Mouse (Mus musculus) hindbrain, embryonic 16.5 days (tissue): Measurements from ENCODE around the gene Myh7. TPM values are rescaled to one million over a fixed set of nuclear protein-coding genes. Genes with fewer than 3 reads are reported as not detected.

Experiments used
- ATAC-seq: fragments of 200-750 bp; cut with Nextera tagmentation; 2 replicates; pipeline ENCODE4 v1.8.0; 2017; ENCODE audit warnings: moderate TSS enrichment, moderate library complexity
- H3K27ac ChIP-seq: fragments of 300-500 bp; sonication (generic); 2 replicates; pipeline ENCODE4 v1.5.1; 2014; ENCODE audit warnings: low read depth, mild to moderate bottlenecking, control low read depth, low read length, moderate library complexity
- H3K27me3 ChIP-seq: fragments of 300-500 bp; sonication (generic); replicated peaks from 2 replicates; pipeline ENCODE4 v1.6.1; 2014; ENCODE audit warnings: low read length; ENCODE audit not compliant: control insufficient read depth, insufficient read depth
- H3K36me3 ChIP-seq: fragments of 300-500 bp; sonication (generic); 2 replicates; pipeline ENCODE4 v1.6.1; 2014; ENCODE audit warnings: mild to moderate bottlenecking, low read length, moderate library complexity, mixed read lengths; ENCODE audit not compliant: control insufficient read depth, insufficient read depth
- H3K4me1 ChIP-seq: fragments of 300-500 bp; sonication (generic); 2 replicates; pipeline ENCODE4 v1.6.1; 2014; ENCODE audit warnings: low read depth, low read length; ENCODE audit not compliant: control insufficient read depth, insufficient read depth
- H3K4me2 ChIP-seq: fragments of 300-500 bp; sonication (generic); 2 replicates; pipeline ENCODE4 v1.6.1; 2014; ENCODE audit warnings: mild to moderate bottlenecking, low read length, control low read depth, moderate library complexity
- H3K4me3 ChIP-seq: fragments of 300-500 bp; sonication (generic); 2 replicates; pipeline ENCODE4 v1.5.1; 2014; ENCODE audit warnings: mild to moderate bottlenecking, low read length, control low read depth, moderate library complexity
- H3K9ac ChIP-seq: fragments of 300-500 bp; sonication (generic); 2 replicates; pipeline ENCODE4 v1.6.1; 2014; ENCODE audit warnings: low read depth, mild to moderate bottlenecking, control low read depth, low read length, moderate library complexity
- H3K9me3 ChIP-seq: fragments of 300-500 bp; sonication (generic); 2 replicates; pipeline ENCODE4 v1.6.1; 2014; ENCODE audit warnings: mild to moderate bottlenecking, low read length, moderate library complexity; ENCODE audit not compliant: control insufficient read depth
- WGBS: fragments of 180-500 bp; shearing (Covaris S2); extraction: QIAGEN DNeasy Blood & Tissue Kit; methylation state at CpG from one replicate; pipeline ENCODE4 v1.1.7; 2014; 5-methylcytosine and 5-hydroxymethylcytosine counted together
- microRNA counts: library from miRNA; unstranded; fragments of <30 nt; microRNA quantifications from one replicate; lab custom pipeline; 2016
- microRNA-seq: library from miRNA; unstranded; fragments of <30 nt; microRNA quantifications from one replicate; pipeline ENCODE4, GENCODE M21; 2017
- polyA plus RNA-seq: library from polyadenylated mRNA; unstranded; fragments of >200 nt; fragmentation: Nextera tagmentation; extraction: Ambion mirVana; gene quantifications from 2 replicates; pipeline ENCODE4 v1.2.1, GENCODE M21; 2015

The Myh7 gene
- polyA plus RNA-seq, 1 experiment from 2014 or later: 8.5 TPM

GRCm38 (mm10) chr14:54925349-54926342 lies 68.8 kb downstream of the Myh7 start, which contains the start of gene Efs:
Gene Efs (minus strand): TSS chr14:54926126.
- ATAC-seq: peak; percentile 73
- Histone ChIP-seq H3K27me3 (no peaks in the 10 kb centered on the region), H3K4me3 (peak within 1 kb of the TSS; percentile 48), H3K4me1 (peaks cover 19% of the 10 kb centered on the region), H3K36me3 (peaks cover 5% of the 10 kb centered on the region), H3K4me2 (peak within 1 kb of the TSS; percentile 96), H3K9ac (peak within 1 kb of the TSS; percentile 78), H3K27ac (peak within 1 kb of the TSS; percentile 92), H3K9me3 (peaks cover 12% of the 10 kb centered on the region)
- 2% methylated on average over 52 of the region's 57 CpGs for WGBS

GRCm38 (mm10) chr14:54924641-54925348 lies 69.6 kb downstream of the Myh7 start:
- Histone ChIP-seq H3K4me1 (peaks cover 14% of the 10 kb centered on the region), H3K9ac (peak overlapping the region; percentile 78), H3K36me3 (peaks cover 7% of the 10 kb centered on the region), H3K9me3 (peaks cover 13% of the 10 kb centered on the region), H3K4me3 (peak overlapping the region; percentile 48), H3K4me2 (peak overlapping the region; percentile 96), H3K27ac (peak overlapping the region; percentile 92), H3K27me3 (no peaks in the 10 kb centered on the region)
- ATAC-seq: peak; percentile 53
- WGBS: 19% methylated on average over 7 of the region's 7 CpGs

MicroRNAs encoded within 50 kb of the gene (microRNA counts, 519-probe panel; counts per million panel counts)
- microRNA mmu-miR-208a (lab: Ali Mortazavi, UCI): 1,996 counts per million, percentile 28 among the panel's probes with 10 or more counts
- microRNA mmu-miR-208b (lab: Ali Mortazavi, UCI): not detected

Small RNA genes lying within 50 kb of the gene (microRNA-seq; reads per million reads assigned to microRNA genes)
- 0.83 reads per million for gene Mir208a
- 12.1 reads per million, percentile 28 among the genes with 10 or more reads in this experiment for gene Mir208b

Other genes with a start within 250 kb of the Myh7 start
- 8.6 and 11.2 TPM in 2 replicates for gene Slc7a8, start 212.7 kb downstream of the Myh7 start, polyA plus RNA-seq
- gene Rnf212b, start 180.5 kb downstream of the Myh7 start, polyA plus RNA-seq: 0.20 TPM in 1 of 2 replicates, not detected in the other
- gene Homez, start 123.7 kb downstream of the Myh7 start, polyA plus RNA-seq: 11.2 and 12.9 TPM in 2 replicates
- 4.1 and 5.3 TPM in 2 replicates for gene Ppp1r3e, start 117.1 kb downstream of the Myh7 start, polyA plus RNA-seq
- gene Bcl2l2, start 111.2 kb downstream of the Myh7 start, polyA plus RNA-seq: 4.8 and 5.9 TPM in 2 replicates
- 0.14 TPM in 1 of 2 replicates, not detected in the other for gene Gm20521, start 111.2 kb downstream of the Myh7 start, polyA plus RNA-seq
- gene Pabpn1, start 102.1 kb downstream of the Myh7 start, polyA plus RNA-seq: 127 and 130 TPM in 2 replicates
- gene Slc22a17, start 81.5 kb downstream of the Myh7 start, polyA plus RNA-seq: 254 and 275 TPM in 2 replicates
- 14.2 and 15.5 TPM in 2 replicates for gene Efs, start 68.5 kb downstream of the Myh7 start, polyA plus RNA-seq
- gene Il25, start 61.9 kb downstream of the Myh7 start, polyA plus RNA-seq: 1.3 TPM in 2 replicates
- 17.0 and 28.5 TPM in 2 replicates for gene Cmtm5, start 58.4 kb downstream of the Myh7 start, polyA plus RNA-seq
- 1.6 and 1.8 TPM in 2 replicates for gene Myh6, start 27.7 kb downstream of the Myh7 start, polyA plus RNA-seq
- not detected in 2 replicates for gene Gm17428, start 17.7 kb downstream of the Myh7 start, polyA plus RNA-seq
- gene Ngdn, start 20.8 kb upstream of the Myh7 start, polyA plus RNA-seq: 48.2 and 50.6 TPM in 2 replicates
- 18.4 and 20.5 TPM in 2 replicates for gene Zfhx2, start 97.7 kb upstream of the Myh7 start, polyA plus RNA-seq
- 34.4 and 36.1 TPM in 2 replicates for gene Thtpa, start 100.2 kb upstream of the Myh7 start, polyA plus RNA-seq
- gene Ap1g2, start 112.0 kb upstream of the Myh7 start, polyA plus RNA-seq: 6.9 and 7.7 TPM in 2 replicates
- gene Jph4, start 122.3 kb upstream of the Myh7 start, polyA plus RNA-seq: 31.8 and 32.3 TPM in 2 replicates
- 1.4 and 1.9 TPM in 2 replicates for gene Dhrs2, start 227.4 kb upstream of the Myh7 start, polyA plus RNA-seq